Comparison of ENCODE assay signal across 10 mouse cellular contexts in genomic region chr7:27357595-27357978, GRCm38 (mm10). TPM values are rescaled to one million over a fixed set of nuclear protein-coding genes. Genes with fewer than 3 reads are reported as not detected.
DNase-seq lines count a peak whose midpoint lies in the region; ATAC-seq and TF ChIP-seq lines count a peak whose summit lies in the region.
"Had no signal": no experiment of that assay in that cellular context is flagged by ENCODE, and none has a peak within 500 bp of the region (broad histone marks: within the 10 kb centered on the region; RNA-seq: fewer than 3 reads in every experiment).

No protein-coding gene starts in this region.

- TF ChIP-seq POLR2A in CH12.LX (IDR thresholded peaks at IDR 0.05; ENCODE audit: low read depth, low read length), result peak; percentile 68
- no peak for TF ChIP-seq POLR2A in thymus, adult 2 months (IDR thresholded peaks at IDR 0.05; ENCODE audit: control insufficient read depth, extremely low read depth, insufficient read depth, low read length, poor library complexity)

- H3K9ac ChIP-seq in kidney, embryonic 16.5 days (replicated peaks; ENCODE audit: low read length), result no peak overlapping the region; the same call in 1 of the 2 replicates
- peak overlapping the region; percentile 61 for H3K9ac ChIP-seq in CH12.LX (ENCODE audit: insufficient read depth, low read depth)
- no peak overlapping the region for H3K9ac ChIP-seq in liver, embryonic 16.5 days (ENCODE audit: low read depth, low read length)

- no peaks in the 10 kb centered on the region for H3K9me3 ChIP-seq in kidney, embryonic 16.5 days (ENCODE audit: low read length)
- H3K9me3 ChIP-seq in CH12.LX (replicated peaks; ENCODE audit: low read length), result peaks cover 2% of the 10 kb centered on the region
- H3K9me3 ChIP-seq in liver, embryonic 16.5 days (replicated peaks; ENCODE audit: control insufficient read depth, low read length), result no peaks in the 10 kb centered on the region

- TF ChIP-seq CTCF in CH12.LX (conservative IDR thresholded peaks at IDR 0.05 in 1 of 2, IDR thresholded peaks at IDR 0.05 in 1 of 2; ENCODE audit: low read depth in 2 of 2, low read length in 2 of 2), result no peak
- no peak for TF ChIP-seq CTCF in thymus, adult 2 months (IDR thresholded peaks at IDR 0.05; ENCODE audit: borderline replicate concordance, control insufficient read depth, extremely low read depth, insufficient read depth, low read length, poor library complexity)

- TF ChIP-seq RAD21 in CH12.LX (IDR thresholded peaks at IDR 0.05; ENCODE audit: low read depth, low read length), result no peak

- H3K4me1 ChIP-seq in kidney, embryonic 16.5 days (ENCODE audit: insufficient read depth, low read length), result peaks cover 32% of the 10 kb centered on the region
- H3K4me1 ChIP-seq in CH12.LX (ENCODE audit: control insufficient read depth in 1 of 2, insufficient read depth in 2 of 2), result peaks cover 5 to 34% of the 10 kb centered on the region in 2 experiments
- H3K4me1 ChIP-seq in liver, embryonic 16.5 days (ENCODE audit: control insufficient read depth, low read depth, low read length), result peaks cover 33% of the 10 kb centered on the region
- peaks cover 27% of the 10 kb centered on the region for H3K4me1 ChIP-seq in thymus, adult 2 months (replicated peaks; ENCODE audit: control insufficient read depth, insufficient read depth, low read length)

- H3K27me3 ChIP-seq in kidney, embryonic 16.5 days (ENCODE audit: insufficient read depth, low read length), result peaks cover 5% of the 10 kb centered on the region; the same call in 1 of the 2 replicates
- peaks cover 4% of the 10 kb centered on the region for H3K27me3 ChIP-seq in CH12.LX (replicated peaks)
- H3K27me3 ChIP-seq in liver, embryonic 16.5 days (ENCODE audit: control insufficient read depth, insufficient read depth, low read depth, low read length), result peaks cover 23% of the 10 kb centered on the region
- H3K27me3 ChIP-seq in thymus, adult 2 months (ENCODE audit: control insufficient read depth, insufficient read depth, low read length), result no peaks in the 10 kb centered on the region

- WGBS in kidney, embryonic 16.5 days, result 24% methylated on average over 3 of the region's 3 CpGs
- 3% methylated on average over 3 of the region's 3 CpGs for WGBS in liver, embryonic 16.5 days (ENCODE audit: insufficient replicate concordance)
- 4% methylated on average over 3 of the region's 3 CpGs for WGBS in thymus, adult 2 months

- peak overlapping the region; percentile 77; the same call in 1 of the 2 replicates for H3K4me3 ChIP-seq in kidney, embryonic 16.5 days (ENCODE audit: low read length)
- peak overlapping the region; percentile 65 to 95 (median 68) for H3K4me3 ChIP-seq in CH12.LX (replicated peaks in 1 of 3; ENCODE audit: low read depth in 2 of 3, low read length in 2 of 3, poor library complexity in 1 of 3)
- peak overlapping the region; percentile 76; the same call in 1 of the 2 replicates for H3K4me3 ChIP-seq in liver, embryonic 16.5 days (ENCODE audit: low read depth, low read length)
- H3K4me3 ChIP-seq in thymus, adult 2 months (ENCODE audit: control insufficient read depth, insufficient read depth, low read length), result no peak overlapping the region
- H3K4me3 ChIP-seq: left cerebral cortex, adult 2 months had no signal

- DNase-seq in kidney, postnatal 10 days, result no peak
- DNase-seq in CH12.LX (ENCODE audit: extremely low read depth), result peak; percentile 92
- no peak for DNase-seq in thymus, adult 2 months
- DNase-seq in layer of hippocampus, adult 11-12 months (ENCODE audit: low spot score), result no peak
- DNase-seq in adrenal gland, postnatal 4 days (ENCODE audit: low spot score in 2 of 2), result no peak
- DNase-seq: adrenal gland, adult 8-10 months had no signal

- H3K36me3 ChIP-seq in kidney, embryonic 16.5 days (ENCODE audit: insufficient read depth, low read length), result peaks cover 5% of the 10 kb centered on the region; the same call in 1 of the 2 replicates
- H3K36me3 ChIP-seq in CH12.LX (replicated peaks in 1 of 2; ENCODE audit: control insufficient read depth in 1 of 2, insufficient read depth in 1 of 2, low read length in 1 of 2), result peaks cover 5 to 13% of the 10 kb centered on the region in 2 experiments
- H3K36me3 ChIP-seq in liver, embryonic 16.5 days (ENCODE audit: control insufficient read depth, insufficient read depth), result no peaks in the 10 kb centered on the region
- no peaks in the 10 kb centered on the region for H3K36me3 ChIP-seq in thymus, adult 2 months (ENCODE audit: control insufficient read depth, insufficient read depth, low read length)

- peak; percentile 53 for TF ChIP-seq EP300 in CH12.LX (IDR thresholded peaks at IDR 0.05; ENCODE audit: low read length)

- in situ Hi-C loops in CH12.LX (cut with MboI; ENCODE audit: low pct_ligation_motif_present, low pct_unique_long_range_greater_than_20kb, low sequenced_read_pairs), result no loop called here

- H3K79me2 ChIP-seq in CH12.LX (replicated peaks; ENCODE audit: control insufficient read depth, extremely low read depth, insufficient read depth, poor library complexity, severe bottlenecking), result peaks cover 4% of the 10 kb centered on the region; the same call in 1 of the 2 replicates

- peak overlapping the region; percentile 92 for H3K4me2 ChIP-seq in kidney, embryonic 16.5 days (replicated peaks; ENCODE audit: low read depth, low read length)
- H3K4me2 ChIP-seq in CH12.LX (ENCODE audit: insufficient read depth, low read depth, poor library complexity, severe bottlenecking), result peak overlapping the region; percentile 51
- H3K4me2 ChIP-seq in liver, embryonic 16.5 days (ENCODE audit: low read depth, low read length), result peak overlapping the region; percentile 10; the same call in 1 of the 2 replicates

- ATAC-seq in kidney, embryonic 16.5 days (ENCODE audit: low FRiP score, low TSS enrichment), result no peak
- ATAC-seq in common myeloid progenitor, adult 5-6 weeks (replicated peaks; ENCODE audit: low read depth, poor library complexity, severe bottlenecking), result peak; percentile 38
- no peak for ATAC-seq in liver, embryonic 16.5 days (ENCODE audit: low read depth)

- dilution Hi-C loops in CH12.LX (cut with MboI; ENCODE audit: extremely low pct_ligation_motif_present, extremely low pct_unique_long_range_greater_than_20kb, low sequenced_read_pairs), result no loop called here

- H3K27ac ChIP-seq in kidney, embryonic 16.5 days (ENCODE audit: low read length), result peak overlapping the region; percentile 93
- peak overlapping the region; percentile 78 for H3K27ac ChIP-seq in CH12.LX (ENCODE audit: insufficient read depth, low read depth)
- H3K27ac ChIP-seq in liver, embryonic 16.5 days (ENCODE audit: low read length), result peak overlapping the region; percentile 69
- H3K27ac ChIP-seq in thymus, adult 2 months (ENCODE audit: control insufficient read depth, insufficient read depth, low read length), result no peak overlapping the region

TF ChIP-seq in CH12.LX, 34 proteins besides CTCF, POLR2A, EP300 and RAD21 (continues in another document):
- no peak for TF ChIP-seq SMC3 (IDR thresholded peaks at IDR 0.05; ENCODE audit: low read depth, low read length)
- peak; percentile 65; the same call in 1 of the 2 replicates for TF ChIP-seq JUND (conservative IDR thresholded peaks at IDR 0.05; ENCODE audit: low read depth, low read length)
- TF ChIP-seq SIN3A (IDR thresholded peaks at IDR 0.05; ENCODE audit: low read length), result peak; percentile 80
- TF ChIP-seq PAX5 (IDR thresholded peaks at IDR 0.05; ENCODE audit: low read length), result no peak
- peak; percentile 65 for TF ChIP-seq NELFE (IDR thresholded peaks at IDR 0.05; ENCODE audit: low read depth, low read length)
- no peak for TF ChIP-seq ZKSCAN1 (IDR thresholded peaks at IDR 0.05; ENCODE audit: borderline replicate concordance, low read depth, low read length)
- TF ChIP-seq ELF1 (IDR thresholded peaks at IDR 0.05; ENCODE audit: low read depth, low read length), result peak; percentile 71
- peak; percentile 95 for TF ChIP-seq MAFK (IDR thresholded peaks at IDR 0.05; ENCODE audit: insufficient replicate concordance, low read length)
- TF ChIP-seq BHLHE40 (IDR thresholded peaks at IDR 0.05; ENCODE audit: low read depth, low read length), result peak; percentile 45; the same call in 1 of the 2 replicates
- TF ChIP-seq ETS1 (conservative IDR thresholded peaks at IDR 0.05; ENCODE audit: low read depth, low read length), result peak; percentile 73
- no peak for TF ChIP-seq NRF1 (IDR thresholded peaks at IDR 0.05; ENCODE audit: low read depth, low read length)
- no peak for TF ChIP-seq CHD2 (IDR thresholded peaks at IDR 0.05; ENCODE audit: low read length)
- peak; percentile 89 for TF ChIP-seq MAZ (IDR thresholded peaks at IDR 0.05; ENCODE audit: low read depth, low read length)
- no peak for TF ChIP-seq ZNF384 (IDR thresholded peaks at IDR 0.05; ENCODE audit: low read depth, low read length)

RNA-seq across cellular contexts. Expression of gene Gm20479, which starts 0.4 kb away (rescaled TPM):
- 0.64 and 0.80 TPM in 2 replicates for polyA plus RNA-seq in kidney, embryonic 16.5 days (2015; fragmentation: Nextera tagmentation; extraction: Ambion mirVana)
- total RNA-seq in CH12.LX (2012; rRNA removed) (1.3 and 1.9 TPM in 2 replicates), CH12.LX (2014; rRNA removed) (0.95 and 2.2 TPM in 2 replicates)
- polyA plus RNA-seq in CH12.LX (2012; ENCODE audit: insufficient read length, low read depth), result 1.2 and 2.8 TPM in 2 replicates
- total RNA-seq in common myeloid progenitor, adult 5-6 weeks (2017), result 2.2 TPM in 1 of 2 replicates, not detected in the other
- 0.23 and 0.44 TPM in 2 replicates for polyA plus RNA-seq in liver, embryonic 16.5 days (2015; fragmentation: Nextera tagmentation; extraction: Ambion mirVana)
- polyA plus RNA-seq in thymus, adult 2 months (2012; rRNA removed), result not detected in 2 replicates
- 1 to 10 TPM in 1 of 2 experiments, not detected in 1; 2.5 TPM for total RNA-seq in adrenal gland, postnatal 4 days (2021)
- total RNA-seq: left cerebral cortex, adult 2 months had no signal

RNA-seq across cellular contexts. Expression of gene Shkbp1, which starts 1.8 kb away (rescaled TPM):
- 51.4 and 56.9 TPM in 2 replicates for polyA plus RNA-seq in kidney, embryonic 16.5 days (2015; fragmentation: Nextera tagmentation; extraction: Ambion mirVana)
- total RNA-seq in CH12.LX (2012; rRNA removed) (26.2 and 30.8 TPM in 2 replicates), CH12.LX (2014; rRNA removed) (17.7 and 23.3 TPM in 2 replicates)
- polyA plus RNA-seq in CH12.LX (2012; ENCODE audit: insufficient read length, low read depth), result 50.0 and 62.8 TPM in 2 replicates
- total RNA-seq in common myeloid progenitor, adult 5-6 weeks (2017), result 18.4 and 25.8 TPM in 2 replicates
- 16.1 and 16.5 TPM in 2 replicates for polyA plus RNA-seq in liver, embryonic 16.5 days (2015; fragmentation: Nextera tagmentation; extraction: Ambion mirVana)
- polyA plus RNA-seq in thymus, adult 2 months (2012; rRNA removed), result 203 and 206 TPM in 2 replicates
- 10 to 100 TPM; 22.9 to 31.7 TPM for total RNA-seq in adrenal gland, postnatal 4 days (2021)

RNA-seq across cellular contexts. Expression of gene Ltbp4, which starts 20.1 kb away (rescaled TPM):
- 45.9 and 55.8 TPM in 2 replicates for polyA plus RNA-seq in kidney, embryonic 16.5 days (2015; fragmentation: Nextera tagmentation; extraction: Ambion mirVana)
- total RNA-seq in CH12.LX (2012; rRNA removed) (1.8 and 2.6 TPM in 2 replicates), CH12.LX (2014; rRNA removed) (0.16 and 0.43 TPM in 2 replicates)
- polyA plus RNA-seq in CH12.LX (2012; ENCODE audit: insufficient read length, low read depth), result 1.2 and 1.5 TPM in 2 replicates
- total RNA-seq in common myeloid progenitor, adult 5-6 weeks (2017), result 0.44 TPM in 1 of 2 replicates, not detected in the other
- polyA plus RNA-seq in liver, embryonic 16.5 days (2015; fragmentation: Nextera tagmentation; extraction: Ambion mirVana), result 5.2 and 7.6 TPM in 2 replicates
- polyA plus RNA-seq in thymus, adult 2 months (2012; rRNA removed), result 48.3 and 77.5 TPM in 2 replicates
- total RNA-seq in adrenal gland, postnatal 4 days (2021), result 100 to 1,000 TPM in 1 of 2 experiments, 10 to 100 TPM in 1; 95.4 to 102 TPM

Comparison
In these comparisons a context has a peak if more than half of its experiments do, and no peak if none do; other contexts are left out.
1. H3K4me2 ChIP-seq: peak in every context shown above with its lines; median percentile 92 in kidney, embryonic 16.5 days; 51 in CH12.LX; 10 in liver, embryonic 16.5 days.